Mouse (Mus musculus) right cerebral cortex, postnatal 14 days (tissue): ENCODE data around the gene Tmem200c.

Experiments used
- DNase-seq: peaks from one replicate; pipeline ENCODE4 v3.0.0; 2022

Tmem200c gene

DNA sequence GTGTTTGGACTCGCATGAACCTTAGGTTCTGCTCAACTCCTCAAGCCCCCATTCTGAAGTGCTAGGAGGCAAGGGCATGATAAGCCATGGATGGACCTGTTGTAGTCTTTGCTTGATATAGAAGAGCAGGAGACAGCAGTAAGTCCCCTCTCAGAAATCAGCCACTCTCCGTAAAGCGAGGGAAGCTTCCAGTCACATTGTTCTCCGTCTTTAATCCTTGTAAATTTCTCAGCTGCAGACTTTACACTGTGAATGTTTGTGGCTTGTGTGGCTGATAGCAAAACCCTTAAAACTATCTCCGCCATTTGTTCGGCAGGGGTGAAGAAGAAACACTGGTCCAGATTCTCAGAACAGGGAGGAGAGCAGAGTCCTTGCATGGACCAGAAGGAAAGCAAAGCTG, at the start of gene Tmem200c:
Tmem200c (plus strand) TSS at position 301 of the 400 bp plus-strand sequence.
- DNase-seq = no peak

DNA sequence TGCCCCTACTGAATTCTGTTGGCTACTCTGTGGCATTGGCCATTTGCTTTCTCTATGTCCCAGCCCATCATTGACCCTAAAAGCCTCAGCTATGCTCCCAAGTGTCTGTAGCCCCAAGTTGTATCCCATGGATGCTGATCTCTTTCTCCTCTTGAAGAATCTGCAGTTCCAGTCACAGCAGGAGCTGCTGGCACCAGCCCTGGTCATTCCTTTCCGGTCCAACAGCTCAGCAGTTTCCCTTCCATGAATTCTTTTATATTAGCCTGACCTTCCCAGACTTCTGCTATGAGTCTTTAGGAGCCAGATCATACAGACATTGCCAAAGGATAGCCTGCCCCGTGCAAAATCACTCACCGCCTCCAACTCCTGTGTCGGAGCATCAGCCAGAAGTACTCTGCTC, 32.7 kb upstream of the Tmem200c start:
- DNase-seq = no peak

DNA sequence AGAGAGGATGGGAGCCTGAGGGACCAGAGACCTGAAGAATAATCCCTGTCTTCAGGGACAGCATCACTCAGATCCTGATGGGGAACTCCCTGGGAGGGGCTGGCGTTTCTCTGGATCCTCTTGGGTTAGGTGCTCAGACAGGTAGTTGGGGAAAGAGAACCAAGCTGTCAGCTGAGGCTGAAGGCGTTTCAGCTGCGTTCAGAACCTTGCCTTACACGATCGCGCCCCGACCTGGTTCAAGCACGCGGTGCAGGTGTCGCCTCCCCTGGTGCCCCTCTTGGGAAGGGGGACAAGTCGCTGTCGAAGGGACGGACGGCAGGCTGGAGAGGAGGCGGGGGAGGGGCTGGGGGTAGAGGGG, 10.2 kb downstream of the Tmem200c start:
- DNase-seq = no peak

DNA sequence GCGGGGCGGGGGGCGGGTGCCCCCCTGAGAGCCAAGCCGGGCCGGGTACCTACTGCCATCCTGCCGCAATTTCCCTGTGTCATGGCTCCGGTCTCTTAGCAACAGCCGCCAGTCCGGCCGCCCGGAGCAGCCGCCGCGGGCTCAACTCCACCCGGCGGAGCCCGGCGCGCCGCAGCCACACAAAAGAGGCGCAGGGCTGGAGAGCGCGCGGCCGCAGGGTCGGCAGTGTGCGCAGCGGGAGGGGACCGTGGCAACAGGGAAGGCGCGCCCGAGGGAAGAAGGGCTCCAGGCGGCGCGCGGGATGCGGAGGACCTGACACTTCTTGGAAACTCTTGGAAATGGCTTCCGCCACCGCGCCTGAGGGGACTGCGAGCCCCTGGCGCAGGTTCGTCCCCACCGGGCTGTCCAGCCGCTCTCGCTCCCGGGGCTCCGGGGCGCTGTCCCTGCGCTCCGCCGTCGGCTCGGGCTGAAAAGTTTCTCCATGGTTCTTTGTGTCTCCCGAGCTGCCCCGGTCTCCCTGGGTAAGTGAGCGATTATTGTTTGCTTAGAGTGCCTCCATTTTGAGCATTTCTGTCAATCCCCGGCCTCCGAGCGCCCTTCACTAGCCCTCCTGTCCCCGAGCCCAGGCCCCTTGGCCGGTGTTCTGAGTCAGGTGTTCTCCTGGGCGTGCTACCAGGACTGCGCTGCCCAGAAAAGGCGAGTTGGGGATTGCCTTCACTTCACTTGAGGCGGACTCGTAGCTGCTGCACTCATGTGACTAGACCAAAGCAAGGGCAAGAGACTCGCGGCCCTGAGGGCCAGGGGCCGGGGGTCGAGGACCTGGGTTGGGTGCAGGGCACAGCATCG, 10.8 kb downstream of the Tmem200c start:
- peak; percentile 47 for DNase-seq

DNA sequence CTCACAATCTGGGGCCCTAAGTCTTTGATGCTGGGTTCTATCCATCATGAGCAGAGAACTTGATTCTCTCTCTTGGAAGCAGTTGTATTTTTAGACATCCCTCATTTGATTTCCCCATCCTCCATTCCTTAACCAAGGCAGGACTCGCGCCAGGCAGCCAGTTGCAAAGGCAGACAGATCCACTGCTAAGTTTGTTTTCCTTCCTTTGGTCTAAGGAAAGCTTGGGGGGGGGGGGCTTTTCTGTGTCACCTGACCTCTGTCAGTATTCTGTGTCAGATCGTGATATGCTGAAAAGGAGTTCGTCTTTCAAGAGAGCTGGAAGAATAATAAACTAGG, 11.4 kb downstream of the Tmem200c start:
- peak; percentile 46 for DNase-seq

DNA sequence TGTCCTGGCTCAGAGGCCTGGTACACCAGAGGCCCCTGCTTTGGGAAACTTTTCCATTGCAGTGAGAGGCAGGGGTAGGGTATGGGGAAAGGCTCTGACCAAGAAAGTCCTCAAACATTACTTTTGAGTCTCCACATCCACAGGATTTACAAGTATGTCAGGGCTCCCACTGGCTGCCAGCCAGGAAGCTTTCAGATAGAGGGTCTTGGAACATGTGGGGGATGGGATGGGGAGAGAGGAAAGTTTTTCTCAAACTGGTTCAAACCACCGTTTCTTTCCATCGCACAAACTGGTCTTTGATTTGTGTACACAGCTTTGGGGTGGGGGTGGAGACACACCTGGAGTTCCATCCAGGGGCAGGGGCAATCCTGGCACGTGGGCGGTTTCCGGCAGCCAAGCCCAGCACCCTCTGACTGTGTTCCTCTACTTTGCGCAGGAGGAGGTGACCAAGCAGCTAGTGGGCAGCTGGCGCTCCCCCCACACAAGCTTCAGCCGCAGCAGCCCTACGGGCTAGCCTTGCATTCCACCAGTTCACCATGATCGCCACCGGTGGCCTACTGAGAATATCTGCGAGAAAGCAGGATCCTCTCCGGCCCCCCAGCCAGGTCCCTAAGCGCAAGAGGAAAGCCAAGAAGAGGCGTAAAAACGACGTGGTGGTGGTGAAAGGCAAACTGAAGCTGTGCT, 13.6 kb downstream of the Tmem200c start:
- peak; percentile 18 for DNase-seq

DNA sequence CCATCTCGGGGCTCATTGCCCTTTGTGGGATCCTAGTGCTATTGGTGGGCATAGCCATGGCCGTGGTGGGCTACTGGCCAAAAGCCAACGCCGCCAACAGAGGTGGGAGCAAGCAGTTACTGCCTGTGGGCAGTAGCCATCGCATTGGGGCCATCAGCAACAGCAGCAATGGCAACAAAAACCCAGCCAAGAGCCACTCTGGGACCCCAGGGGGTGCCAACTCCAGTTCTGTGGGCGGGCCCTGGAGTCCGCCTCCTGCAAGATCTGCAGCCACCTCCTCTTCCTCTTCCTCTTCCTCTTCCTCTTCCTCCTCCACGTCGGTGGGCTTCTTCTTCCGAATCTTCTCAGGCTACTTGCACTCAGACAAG, 14.1 kb downstream of the Tmem200c start:
- no peak for DNase-seq

DNA sequence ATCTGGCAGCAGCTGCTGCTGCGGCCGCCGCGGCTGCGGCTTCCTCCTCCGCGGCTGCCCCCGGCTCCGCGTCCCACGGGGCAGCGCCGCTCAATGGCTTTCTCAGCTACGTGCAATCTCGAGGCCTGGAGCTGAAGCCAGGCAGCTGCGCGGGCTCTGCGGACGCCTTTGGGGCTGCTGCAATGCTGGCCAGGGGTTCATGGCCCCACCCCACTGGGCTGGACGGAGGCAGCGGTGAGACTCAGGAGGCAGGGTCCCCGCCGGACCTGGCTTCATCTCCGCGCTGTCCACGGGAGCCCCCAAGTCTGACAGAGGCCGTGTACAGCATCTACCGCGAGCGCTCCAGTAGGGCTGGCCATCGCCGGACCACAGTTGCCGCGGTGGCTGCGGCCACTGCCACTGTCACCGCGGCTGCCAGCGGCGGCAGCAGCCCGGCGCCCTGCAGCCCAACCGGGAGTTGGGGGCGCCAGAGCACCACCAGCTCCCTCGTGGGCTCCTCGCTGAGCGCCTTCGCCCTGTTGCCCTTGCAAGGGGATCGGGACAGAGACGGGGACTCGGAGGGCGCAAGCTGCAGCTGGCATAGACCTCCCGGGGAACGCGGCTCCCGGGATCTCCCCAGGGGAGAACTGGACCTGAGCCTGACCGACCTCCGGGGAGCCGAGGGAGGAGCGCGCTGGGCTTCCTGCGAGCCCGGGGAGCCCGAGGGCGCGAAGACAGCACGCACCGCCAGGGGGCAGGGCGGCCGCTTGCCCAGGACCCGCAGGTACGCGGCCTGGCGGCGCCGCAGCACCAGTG, 14.9 kb downstream of the Tmem200c start:
- DNase-seq = peak; percentile 60

DNA sequence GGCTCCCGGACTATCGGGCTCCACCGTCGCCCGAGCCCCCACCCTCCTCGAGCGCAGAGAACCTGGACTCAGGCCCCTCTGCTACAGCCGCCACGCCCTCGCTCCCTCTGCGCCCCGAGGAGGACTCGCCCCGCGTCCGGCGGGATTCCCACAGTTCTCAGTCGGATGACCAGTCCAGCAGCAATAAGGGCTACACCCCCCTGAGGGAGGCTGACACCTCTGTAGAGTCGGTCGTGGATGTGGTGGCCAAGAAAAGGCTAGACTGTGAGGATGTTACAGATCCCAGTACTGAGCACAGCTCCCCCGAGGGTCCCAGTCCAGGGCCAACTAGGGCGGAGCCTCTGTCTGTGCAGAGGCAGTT, 15.4 kb downstream of the Tmem200c start:
- no peak for DNase-seq

DNA sequence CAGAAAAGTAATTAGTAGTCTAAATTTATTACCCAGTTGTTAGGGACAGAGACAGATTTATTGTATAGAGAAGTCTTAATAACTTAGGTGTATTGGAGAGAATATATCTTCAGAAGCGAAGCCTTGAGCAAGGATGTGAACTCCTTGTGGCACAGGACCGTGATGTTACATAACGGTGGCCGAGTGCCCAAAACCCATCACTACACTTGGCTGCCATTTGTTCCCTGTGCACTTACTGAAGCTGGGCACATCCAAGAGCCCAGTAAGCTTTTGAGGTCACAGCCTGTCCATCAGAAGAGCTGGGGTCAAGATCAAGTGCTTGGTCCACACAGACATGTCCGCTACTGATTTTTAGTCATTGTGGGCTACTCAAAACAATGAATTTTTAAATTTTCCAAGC, 19.5 kb downstream of the Tmem200c start:
- peak; percentile 36 for DNase-seq

DNA sequence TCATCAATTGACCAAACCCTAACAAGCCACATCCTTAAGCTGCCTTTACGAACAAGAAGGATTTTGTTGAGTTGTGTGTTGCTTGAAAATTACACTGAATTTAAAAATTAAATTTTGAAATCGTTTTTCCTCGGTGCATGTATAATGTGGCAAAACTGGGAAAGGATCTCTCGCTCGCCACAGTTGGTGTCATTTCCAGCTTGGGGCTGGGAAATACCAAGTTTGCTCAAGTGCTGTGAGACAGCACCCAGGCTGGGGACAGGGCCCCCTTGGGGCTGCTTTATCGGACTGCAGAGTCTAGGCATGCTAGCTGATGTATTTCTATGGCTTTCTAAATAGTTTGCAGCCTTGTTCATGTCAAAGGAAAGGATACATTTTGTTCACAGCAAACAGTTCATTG, 22.3 kb downstream of the Tmem200c start:
- no peak for DNase-seq

DNA sequence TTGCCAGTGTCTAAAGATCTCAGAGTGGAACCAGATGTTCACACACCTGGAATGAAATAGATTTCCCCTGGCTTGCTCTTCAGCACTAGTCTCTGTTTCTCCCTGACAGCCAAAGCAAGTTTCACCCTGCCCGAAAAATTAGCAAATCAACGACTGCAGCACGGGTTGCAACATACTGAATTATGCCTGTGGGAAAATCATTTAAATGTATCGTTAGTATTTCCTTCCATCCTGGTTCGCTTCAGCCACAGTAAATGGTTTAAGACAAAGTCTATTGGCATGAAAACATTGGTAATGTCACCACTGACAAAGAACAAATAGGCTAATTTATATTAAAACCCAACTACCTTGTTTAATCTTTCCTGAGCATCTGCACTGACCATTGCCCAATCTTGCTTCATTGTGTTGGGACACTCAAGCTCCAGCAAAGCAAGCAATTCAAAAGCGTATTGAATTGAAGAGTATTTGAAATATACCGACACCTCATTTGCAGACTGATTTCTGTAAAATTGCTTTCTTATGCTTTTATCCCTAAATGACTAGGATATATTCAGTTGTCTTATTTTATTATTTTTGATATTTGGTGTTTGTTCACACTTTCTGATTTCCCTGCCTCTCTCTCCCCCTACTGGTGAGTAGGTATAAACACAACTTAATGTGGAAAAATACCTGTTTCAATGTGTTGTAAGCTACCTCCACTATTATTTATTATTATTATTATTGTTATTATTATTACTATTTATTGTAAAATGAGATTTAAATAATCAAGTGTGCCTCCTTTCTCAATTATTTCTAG, 25.9 kb downstream of the Tmem200c start:
- DNase-seq = no peak

DNA sequence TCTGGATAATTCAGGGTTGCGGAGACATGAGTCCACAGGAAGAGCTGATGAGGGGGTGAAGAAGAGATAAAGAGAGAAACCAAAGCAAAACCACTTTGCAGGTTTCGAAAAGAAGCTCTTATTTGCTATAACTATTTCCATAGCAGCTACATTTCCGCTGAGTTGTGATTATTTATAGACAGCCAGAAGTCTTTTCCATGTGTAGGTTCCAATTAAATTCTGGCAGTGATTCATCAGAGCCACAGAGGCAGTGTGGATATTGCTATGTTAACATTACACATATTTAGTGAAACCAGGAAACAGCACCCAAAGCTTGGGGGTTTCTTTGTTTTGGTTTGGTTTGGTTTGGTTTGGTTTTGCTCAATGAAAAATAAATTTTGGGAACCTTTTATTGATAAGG, 37.8 kb downstream of the Tmem200c start:
- DNase-seq = no peak

DNA sequence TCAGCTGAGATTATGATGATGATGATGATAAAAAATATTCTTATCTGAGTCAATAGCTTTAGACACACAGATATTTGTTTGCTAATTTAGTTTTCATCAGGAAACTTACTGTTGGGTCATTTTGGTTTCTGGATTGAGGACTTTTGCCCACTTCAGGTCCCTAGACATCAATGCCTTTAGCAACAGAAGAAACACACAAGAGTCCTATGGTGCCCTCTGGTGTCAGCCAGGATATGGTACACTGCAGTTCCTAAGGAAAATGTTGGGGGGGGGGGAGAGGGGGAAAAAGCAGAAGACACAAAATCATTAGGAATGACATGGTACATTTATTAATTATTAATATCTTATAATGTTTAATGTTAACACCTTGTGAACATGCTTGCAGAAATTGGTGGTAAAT, 42.0 kb downstream of the Tmem200c start:
- DNase-seq = peak; percentile 57

DNA sequence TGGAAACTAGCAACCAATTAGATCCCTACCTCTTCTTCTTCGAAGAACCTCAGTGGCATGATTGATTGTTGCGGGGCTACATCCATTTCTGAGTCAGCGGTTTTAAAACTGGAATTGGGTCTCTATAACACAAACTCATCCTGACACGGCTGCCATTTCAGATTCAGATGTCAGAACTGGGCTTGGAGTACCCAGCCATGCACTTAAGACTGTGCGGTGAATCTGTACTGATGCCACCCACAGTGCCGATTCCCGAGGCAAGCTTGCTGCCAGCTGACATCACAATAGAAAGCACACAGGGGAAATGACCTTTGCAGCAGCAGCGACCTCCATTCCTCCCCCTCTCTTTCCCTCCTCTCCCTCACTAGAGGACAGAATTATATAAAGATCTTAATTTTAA, 47.6 kb downstream of the Tmem200c start:
- DNase-seq = no peak

DNA sequence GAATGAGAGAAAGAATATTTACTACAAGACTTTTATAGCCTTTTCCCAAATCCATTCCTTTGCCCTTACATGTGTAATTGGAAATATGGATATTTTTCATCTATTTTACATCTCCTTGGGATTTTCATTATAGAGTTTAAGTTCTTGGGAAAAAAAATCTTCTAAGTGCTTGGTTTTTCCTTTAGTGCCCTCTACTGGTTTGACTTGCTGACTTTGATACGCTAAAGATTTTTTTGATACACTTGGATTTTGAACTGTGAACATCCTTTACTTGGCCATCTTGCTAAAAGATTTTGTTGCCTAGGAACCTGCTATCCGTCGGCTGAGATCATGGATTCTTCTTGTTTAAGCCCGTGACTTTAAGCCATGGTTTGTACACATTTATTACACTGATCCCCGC, 48.8 kb downstream of the Tmem200c start:
- no peak for DNase-seq

DNA sequence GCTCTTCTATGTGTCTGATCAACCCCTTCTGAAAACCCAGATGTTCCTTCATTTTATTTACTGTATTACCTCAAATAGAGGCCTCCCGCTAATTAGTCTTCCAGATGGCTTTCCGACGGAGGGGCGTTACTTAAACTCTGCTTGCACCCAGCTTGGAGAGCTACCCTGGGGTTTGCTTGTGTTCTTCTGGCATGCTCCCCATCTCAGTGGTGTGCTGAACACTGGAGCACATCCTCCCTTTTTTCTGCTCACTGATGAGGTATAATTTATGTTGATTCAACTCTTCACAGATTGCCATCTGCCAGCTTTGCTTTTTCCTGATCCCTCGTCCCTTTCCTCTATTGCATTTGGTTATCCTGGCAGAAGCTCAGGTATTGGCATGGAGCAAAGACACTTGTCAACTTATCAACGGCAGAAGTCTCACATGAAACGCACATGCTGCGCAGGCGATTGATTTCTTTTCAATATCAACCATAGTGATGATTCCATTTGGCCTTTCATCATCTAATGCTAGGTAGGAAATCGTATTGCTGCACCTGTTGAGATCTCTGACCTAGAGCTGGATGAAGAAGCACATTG, 49.6 kb downstream of the Tmem200c start:
- no peak for DNase-seq

DNA sequence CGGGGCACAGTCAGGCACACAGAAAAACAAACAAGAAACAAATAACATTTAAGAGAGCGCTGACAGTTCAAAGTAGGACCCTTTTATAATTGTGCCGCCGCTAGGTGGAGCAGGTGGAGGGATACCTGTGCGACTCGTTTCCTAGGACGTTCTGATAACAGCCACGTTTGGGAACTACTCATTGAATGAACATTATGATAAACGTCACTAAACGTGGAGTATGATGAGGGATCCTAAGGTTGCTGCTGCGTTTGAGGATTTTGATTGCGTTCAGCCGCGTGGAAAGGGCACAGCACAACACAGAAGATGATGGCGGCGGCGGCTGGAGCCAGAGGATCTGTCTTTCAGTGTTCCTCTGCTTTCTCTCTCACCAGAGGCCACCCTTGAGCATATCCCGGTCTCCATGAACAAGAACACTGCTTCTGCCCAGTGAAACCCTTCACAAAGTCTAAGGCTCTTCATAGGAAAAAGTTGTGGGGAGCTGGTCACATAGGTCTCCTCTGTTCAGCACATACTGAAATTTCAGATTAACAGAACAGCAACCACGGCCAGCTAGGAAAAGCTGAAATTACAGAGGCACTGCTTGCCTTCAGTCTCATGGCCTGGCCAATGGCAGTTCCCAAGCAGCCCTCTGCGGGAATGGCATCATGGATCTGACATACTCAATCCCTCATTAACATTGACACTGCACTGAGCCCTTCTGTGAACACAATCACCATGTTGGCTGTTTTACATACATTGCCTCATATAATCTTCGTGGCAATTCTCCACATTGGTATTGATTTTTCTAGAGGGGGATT, 55.5 kb downstream of the Tmem200c start:
- peak; percentile 59 for DNase-seq

DNA sequence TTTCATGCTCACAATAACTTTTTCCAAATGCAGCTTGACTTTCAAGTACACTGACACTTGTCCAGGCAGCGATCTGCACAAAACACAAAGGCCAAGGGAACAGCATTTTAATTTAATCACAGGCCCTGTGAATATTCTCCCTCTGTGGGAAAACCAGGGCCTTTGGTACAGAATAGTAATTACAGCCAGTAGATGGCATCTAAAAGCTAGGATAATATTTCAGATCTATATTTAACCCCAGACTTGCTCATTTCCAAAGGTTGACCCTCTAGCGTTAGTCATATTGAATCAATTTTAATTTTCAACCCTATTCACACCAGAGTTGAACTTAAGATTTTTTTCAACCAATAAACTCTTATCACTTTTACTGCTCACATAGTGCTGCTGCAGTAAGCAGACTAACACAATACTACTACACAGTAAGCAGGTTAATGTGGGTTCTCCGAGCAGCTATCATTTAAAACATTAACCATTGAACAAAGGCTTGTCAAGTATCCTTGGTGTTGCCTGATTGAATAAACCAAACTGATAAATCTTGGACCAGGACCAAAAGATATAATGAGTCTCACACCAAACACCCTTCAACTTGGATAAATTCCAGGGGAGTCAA, 57.2 kb downstream of the Tmem200c start:
- DNase-seq = no peak

DNA sequence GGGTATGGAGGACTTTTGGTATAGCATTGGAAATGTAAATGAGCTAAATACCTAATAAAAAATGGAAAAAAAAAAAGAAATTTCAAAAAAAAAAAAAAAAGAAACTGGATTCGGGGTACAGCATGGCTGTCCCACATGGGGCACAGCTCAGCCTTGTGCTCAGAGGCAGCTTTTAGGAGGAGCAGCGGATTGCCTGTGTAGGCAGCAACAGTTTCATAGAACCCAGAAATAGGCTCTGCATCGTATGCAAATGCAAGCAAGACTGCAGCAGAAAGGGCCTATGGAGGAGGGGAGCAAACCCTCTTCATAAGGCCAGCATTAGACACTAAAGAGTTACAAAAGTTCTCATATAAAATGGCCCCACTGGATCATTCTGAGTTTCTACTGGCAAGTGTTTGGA, 64.2 kb downstream of the Tmem200c start:
- no peak for DNase-seq
